Mouse (Mus musculus) liver, adult 2 months (tissue): ENCODE measurements at regions not wholly inside any gene's neighbourhood (a gene's known extent, or its start where the extent isn't known, plus 50 kb on each side); places are given as distances from the start of the nearest gene placed in this dataset.
A peak's percentile ranks its signal among the peaks of the same experiment; 100 is the strongest.

Experiments
- DNase-seq: peaks from one replicate; pipeline ENCODE4 v3.0.0-alpha.2; 2011; ENCODE audit warnings: low read depth, low spot score; ENCODE audit errors: extremely low read depth
- H3K27ac ChIP-seq: fragments of 200-500 bp; replicated peaks from 2 replicates; pipeline ENCODE4 v1.5.1; 2012; ENCODE audit warnings: low read depth, mild to moderate bottlenecking, control low read depth, inconsistent platforms, low read length; ENCODE audit not compliant: insufficient read depth
- H3K27me3 ChIP-seq: fragments of 200-500 bp; 2 replicates; pipeline ENCODE4 v1.6.1; 2012; ENCODE audit warnings: mild to moderate bottlenecking, moderate library complexity, low read length, inconsistent platforms; ENCODE audit not compliant: control insufficient read depth, insufficient read depth
- H3K36me3 ChIP-seq: fragments of 200-500 bp; 2 replicates; pipeline ENCODE4 v1.6.1; 2012; ENCODE audit warnings: low read length, inconsistent platforms; ENCODE audit not compliant: control insufficient read depth, insufficient read depth
- H3K4me1 ChIP-seq: fragments of 200-500 bp; 2 replicates; pipeline ENCODE4 v1.6.1; 2011; ENCODE audit warnings: low read length; ENCODE audit not compliant: control insufficient read depth, insufficient read depth
- H3K4me3 ChIP-seq: fragments of 200-500 bp; 2 replicates; pipeline ENCODE4 v1.5.1; 2011; ENCODE audit warnings: low read depth, mild to moderate bottlenecking, control low read depth, low read length, moderate library complexity; ENCODE audit not compliant: insufficient read depth
- H3K79me2 ChIP-seq: fragments of 200-500 bp; 2 replicates; pipeline ENCODE4 v1.6.1; 2012; ENCODE audit warnings: inconsistent platforms, mild to moderate bottlenecking, low read length, moderate library complexity; ENCODE audit not compliant: control insufficient read depth, insufficient read depth
- H3K9ac ChIP-seq: fragments of 200-500 bp; 2 replicates; pipeline ENCODE4 v1.6.1; 2012; ENCODE audit warnings: low read depth, mild to moderate bottlenecking, control low read depth, inconsistent platforms, low read length
- CTCF ChIP-seq: fragments of 200-500 bp; IDR thresholded peaks from 2 replicates; pipeline ENCODE4 v1.5.1; 2011; ENCODE audit warnings: low read depth, low read length, control low read depth
- POLR2A ChIP-seq: fragments of 200-500 bp; IDR thresholded peaks from 2 replicates; pipeline ENCODE4 v1.6.1; 2011; ENCODE audit warnings: low read length, control low read depth; ENCODE audit not compliant: insufficient read depth; ENCODE audit errors: extremely low read depth
- WGBS: fragments of 180-500 bp; shearing (Covaris S2); methylation state at CpG from one replicate; pipeline ENCODE4 v1.1.7; 2018; 5-methylcytosine and 5-hydroxymethylcytosine counted together

DNA sequence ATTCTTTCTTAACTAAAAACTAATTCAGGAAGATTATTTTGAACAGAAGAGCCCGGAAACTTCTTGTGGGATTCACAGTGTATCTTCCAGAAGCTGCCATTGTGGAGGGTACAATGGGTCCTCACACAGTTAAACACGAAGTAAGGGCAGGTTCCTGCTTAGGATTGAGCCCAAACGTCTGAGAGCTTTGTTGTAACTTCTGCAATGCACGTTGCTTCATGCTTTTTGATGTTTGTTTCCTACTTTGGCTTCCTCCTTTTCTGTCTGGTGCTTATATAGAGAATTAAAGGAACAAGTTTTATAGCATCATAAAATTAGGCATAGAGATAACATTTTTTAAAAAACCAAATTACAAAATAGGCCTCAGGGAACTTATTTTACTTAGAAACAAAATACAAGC lies 235.3 kb upstream of the Chl1 start:
- WGBS = 56% methylated on average over 4 of the region's 4 CpGs
- H3K36me3 ChIP-seq = no peaks in the 10 kb centered on the region

DNA sequence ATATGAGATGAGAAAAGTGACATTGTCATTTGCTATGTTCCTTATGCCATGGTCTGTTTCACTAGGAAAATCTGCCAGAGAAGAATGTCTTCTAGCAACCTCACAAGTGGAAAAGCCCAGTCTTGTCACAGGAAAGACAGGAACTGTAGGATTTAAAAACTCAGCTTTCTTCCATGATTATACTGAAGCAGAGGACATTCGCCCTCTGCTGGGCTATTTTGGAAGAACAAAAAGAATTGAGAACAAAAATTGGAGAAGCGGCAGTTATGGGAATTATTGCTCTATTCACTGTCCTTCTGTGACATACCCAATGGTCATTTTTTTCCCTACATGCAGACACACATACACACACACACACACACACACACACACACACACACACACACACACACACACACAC lies 234.9 kb upstream of the Chl1 start:
- Histone ChIP-seq H3K27me3 (no peaks in the 10 kb centered on the region), H3K9ac (no peak overlapping the region), H3K27ac (no peak overlapping the region), H3K4me1 (no peaks in the 10 kb centered on the region), H3K79me2 (no peaks in the 10 kb centered on the region), H3K36me3 (no peaks in the 10 kb centered on the region), H3K4me3 (no peak overlapping the region)
- WGBS = 22% methylated on average over 2 of the region's 2 CpGs
- no peak for DNase-seq
- TF ChIP-seq POLR2A (no peak), CTCF (no peak)

More for the DNA sequence above, 235.3 kb upstream of the Chl1 start:
- Histone ChIP-seq H3K9ac (no peak overlapping the region), H3K27ac (no peak overlapping the region), H3K79me2 (no peaks in the 10 kb centered on the region), H3K27me3 (no peaks in the 10 kb centered on the region), H3K4me3 (no peak overlapping the region), H3K4me1 (no peaks in the 10 kb centered on the region)
- no peak for DNase-seq
- no peak for TF ChIP-seq POLR2A

GRCm38 (mm10) chr6:103296015-103296414 lies 214.4 kb upstream of the Chl1 start:
- peak; percentile 32 for DNase-seq
- no peaks in the 10 kb centered on the region for H3K36me3 ChIP-seq
- no peaks in the 10 kb centered on the region for H3K27me3 ChIP-seq
- no peak for TF ChIP-seq POLR2A
- peak; percentile 29; the same call in 1 of the 2 replicates for TF ChIP-seq CTCF
- H3K79me2 ChIP-seq = no peaks in the 10 kb centered on the region
- H3K4me3 ChIP-seq = no peak overlapping the region
- 84% methylated on average over 6 of the region's 6 CpGs for WGBS
- H3K9ac ChIP-seq = no peak overlapping the region
- no peak overlapping the region for H3K27ac ChIP-seq
- H3K4me1 ChIP-seq = no peaks in the 10 kb centered on the region

GRCm38 (mm10) chr6:103306420-103307249 lies 203.8 kb upstream of the Chl1 start:
- 45% methylated on average over 8 of the region's 8 CpGs for WGBS
- no peak for TF ChIP-seq POLR2A
- TF ChIP-seq CTCF = peak; percentile 14; the same call in 1 of the 2 replicates

DNA sequence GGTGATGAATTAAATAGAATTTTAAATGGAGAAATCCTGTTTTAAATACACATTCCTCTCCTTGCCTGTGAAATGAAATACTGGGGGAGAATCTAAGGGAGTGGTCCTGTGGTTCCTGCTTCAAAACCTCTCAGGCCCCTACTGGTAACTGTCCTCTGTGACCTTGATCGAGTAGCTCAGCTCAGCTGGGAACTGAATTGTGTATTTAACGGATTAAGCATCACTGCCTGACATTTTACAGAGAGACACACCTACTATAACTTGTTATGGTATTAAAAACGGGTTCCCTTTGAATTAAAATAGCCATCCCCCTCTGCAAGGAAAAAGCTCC lies 203.2 kb upstream of the Chl1 start:
- Histone ChIP-seq H3K36me3 (no peaks in the 10 kb centered on the region), H3K4me3 (no peak overlapping the region), H3K9ac (no peak overlapping the region), H3K79me2 (no peaks in the 10 kb centered on the region), H3K4me1 (no peaks in the 10 kb centered on the region), H3K27me3 (no peaks in the 10 kb centered on the region), H3K27ac (no peak overlapping the region)
- no peak for DNase-seq
- TF ChIP-seq CTCF (no peak), POLR2A (no peak)
- WGBS = 36% methylated on average over 3 of the region's 3 CpGs

More at GRCm38 (mm10) chr6:103306420-103307249, 203.8 kb upstream of the Chl1 start:
- Histone ChIP-seq H3K27ac (no peak overlapping the region), H3K27me3 (no peaks in the 10 kb centered on the region), H3K9ac (no peak overlapping the region), H3K4me3 (no peak overlapping the region), H3K36me3 (no peaks in the 10 kb centered on the region), H3K4me1 (no peaks in the 10 kb centered on the region), H3K79me2 (no peaks in the 10 kb centered on the region)
- peak; percentile 31 for DNase-seq

- H3K4me1 ChIP-seq = no peaks in the 10 kb centered on the region
- no peak for TF ChIP-seq POLR2A
- no peak for TF ChIP-seq CTCF
- DNase-seq = no peak
- no peak overlapping the region for H3K9ac ChIP-seq
- H3K27ac ChIP-seq = no peak overlapping the region
- H3K79me2 ChIP-seq = no peaks in the 10 kb centered on the region
- 78% methylated on average over 6 of the region's 6 CpGs for WGBS
- no peaks in the 10 kb centered on the region for H3K27me3 ChIP-seq
- no peak overlapping the region for H3K4me3 ChIP-seq
- H3K36me3 ChIP-seq = no peaks in the 10 kb centered on the region
These were observed 198.2 kb upstream of the Chl1 start for GRCm38 (mm10) chr6:103312149-103312548.
